Mouse (Mus musculus): ENCODE data around the gene Phf3. TPM values are rescaled to one million over a fixed set of nuclear protein-coding genes. Genes with fewer than 3 reads are reported as not detected.
A peak's percentile ranks its signal among the peaks of the same experiment; 100 is the strongest.

Gene Phf3
- polyA plus RNA-seq (2014; fragmentation: Nextera tagmentation; extraction: Ambion mirVana) = 39.7 and 46.3 TPM in 2 replicates

GRCm38 (mm10) chr1:30873541-30874260, at the start of gene Phf3:
Gene Phf3, minus strand, starts transcription at chr1:30873921.
- under 1% methylated on average over 61 of the region's 85 CpGs for WGBS
- peak within 1 kb of the TSS; percentile 81 for H3K4me3 ChIP-seq (ENCODE audit: low read depth, low read length)
- H3K27me3 ChIP-seq (ENCODE audit: control insufficient read depth, insufficient read depth, low read length) = no peaks in the 10 kb centered on the region
- no peaks in the 10 kb centered on the region for H3K36me3 ChIP-seq (ENCODE audit: control insufficient read depth, insufficient read depth, low read length)
- peak within 1 kb of the TSS; percentile 98 for H3K27ac ChIP-seq (ENCODE audit: low read depth, low read length)
- peak; percentile 93 for DNase-seq (ENCODE audit: low spot score)
- H3K9ac ChIP-seq (ENCODE audit: low read length) = peak within 1 kb of the TSS; percentile 93
- peak within 1 kb of the TSS; percentile 56 for H3K4me2 ChIP-seq (ENCODE audit: low read depth, low read length, severe bottlenecking)
- ATAC-seq (replicated peaks; ENCODE audit: low FRiP score) = peak; percentile 95
- peaks cover 4% of the 10 kb centered on the region; the same call in 1 of the 2 replicates for H3K4me1 ChIP-seq (replicated peaks; ENCODE audit: control insufficient read depth, insufficient read depth, low read length)
- no peaks in the 10 kb centered on the region for H3K9me3 ChIP-seq (ENCODE audit: control insufficient read depth, low read length)

GRCm38 (mm10) chr1:30922237-30922636, 48.5 kb upstream of the Phf3 start:
- H3K9ac ChIP-seq (ENCODE audit: low read length) = no peak overlapping the region
- no peak overlapping the region for H3K4me2 ChIP-seq (ENCODE audit: low read depth, low read length, severe bottlenecking)
- ATAC-seq (replicated peaks; ENCODE audit: low FRiP score) (no peak), DNase-seq (ENCODE audit: low spot score) (no peak)
- no peaks in the 10 kb centered on the region for H3K36me3 ChIP-seq (ENCODE audit: control insufficient read depth, insufficient read depth, low read length)
- 91% methylated on average over 3 of the region's 3 CpGs for WGBS
- no peaks in the 10 kb centered on the region for H3K27me3 ChIP-seq (ENCODE audit: control insufficient read depth, insufficient read depth, low read length)
- H3K4me3 ChIP-seq (ENCODE audit: low read depth, low read length) = no peak overlapping the region
- peaks cover 8% of the 10 kb centered on the region; the same call in 1 of the 2 replicates for H3K9me3 ChIP-seq (ENCODE audit: control insufficient read depth, low read length)
- H3K27ac ChIP-seq (ENCODE audit: low read depth, low read length) = no peak overlapping the region
- H3K4me1 ChIP-seq (replicated peaks; ENCODE audit: control insufficient read depth, insufficient read depth, low read length) = no peaks in the 10 kb centered on the region

DNA sequence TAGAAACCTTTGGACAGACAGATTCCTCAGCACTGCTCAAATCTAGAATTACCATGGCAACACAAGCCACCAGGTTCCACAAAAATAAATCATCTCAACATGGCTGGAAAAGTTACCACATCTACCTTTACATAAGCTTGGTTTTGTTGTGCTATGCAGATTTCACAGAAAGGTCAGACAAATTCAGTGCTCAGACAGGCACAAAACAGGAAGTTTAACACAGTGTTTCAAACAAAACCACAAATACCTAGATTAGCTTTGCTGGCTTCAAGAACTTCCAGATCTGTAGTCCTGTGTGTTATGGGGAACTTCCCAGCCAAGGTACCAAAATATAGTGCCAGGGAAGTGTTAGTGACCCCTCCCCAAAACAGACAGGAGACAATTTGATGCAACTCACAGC, 47.5 kb upstream of the Phf3 start:
- Histone ChIP-seq H3K27ac (ENCODE audit: low read depth, low read length) (no peak overlapping the region), H3K4me2 (ENCODE audit: low read depth, low read length, severe bottlenecking) (no peak overlapping the region), H3K36me3 (ENCODE audit: control insufficient read depth, insufficient read depth, low read length) (no peaks in the 10 kb centered on the region), H3K9ac (ENCODE audit: low read length) (no peak overlapping the region), H3K27me3 (ENCODE audit: control insufficient read depth, insufficient read depth, low read length) (no peaks in the 10 kb centered on the region), H3K4me3 (ENCODE audit: low read depth, low read length) (no peak overlapping the region), H3K9me3 (ENCODE audit: control insufficient read depth, low read length) (peaks cover 8% of the 10 kb centered on the region; the same call in 1 of the 2 replicates), H3K4me1 (replicated peaks; ENCODE audit: control insufficient read depth, insufficient read depth, low read length) (no peaks in the 10 kb centered on the region)
- DNase-seq (ENCODE audit: low spot score) (no peak), ATAC-seq (replicated peaks; ENCODE audit: low FRiP score) (no peak)

GRCm38 (mm10) chr1:30920620-30921177, 47.0 kb upstream of the Phf3 start:
- DNase-seq (ENCODE audit: low spot score) (no peak), ATAC-seq (replicated peaks; ENCODE audit: low FRiP score) (no peak)
- no peaks in the 10 kb centered on the region for H3K27me3 ChIP-seq (ENCODE audit: control insufficient read depth, insufficient read depth, low read length)
- WGBS = 93% methylated on average over 1 of the region's 1 CpGs
- H3K4me3 ChIP-seq (ENCODE audit: low read depth, low read length) = no peak overlapping the region
- H3K4me2 ChIP-seq (ENCODE audit: low read depth, low read length, severe bottlenecking) = no peak overlapping the region
- H3K36me3 ChIP-seq (ENCODE audit: control insufficient read depth, insufficient read depth, low read length) = no peaks in the 10 kb centered on the region
- H3K4me1 ChIP-seq (replicated peaks; ENCODE audit: control insufficient read depth, insufficient read depth, low read length) = no peaks in the 10 kb centered on the region
- H3K9me3 ChIP-seq (ENCODE audit: control insufficient read depth, low read length) = peaks cover 8% of the 10 kb centered on the region; the same call in 1 of the 2 replicates
- H3K27ac ChIP-seq (ENCODE audit: low read depth, low read length) = no peak overlapping the region
- H3K9ac ChIP-seq (ENCODE audit: low read length) = no peak overlapping the region

DNA sequence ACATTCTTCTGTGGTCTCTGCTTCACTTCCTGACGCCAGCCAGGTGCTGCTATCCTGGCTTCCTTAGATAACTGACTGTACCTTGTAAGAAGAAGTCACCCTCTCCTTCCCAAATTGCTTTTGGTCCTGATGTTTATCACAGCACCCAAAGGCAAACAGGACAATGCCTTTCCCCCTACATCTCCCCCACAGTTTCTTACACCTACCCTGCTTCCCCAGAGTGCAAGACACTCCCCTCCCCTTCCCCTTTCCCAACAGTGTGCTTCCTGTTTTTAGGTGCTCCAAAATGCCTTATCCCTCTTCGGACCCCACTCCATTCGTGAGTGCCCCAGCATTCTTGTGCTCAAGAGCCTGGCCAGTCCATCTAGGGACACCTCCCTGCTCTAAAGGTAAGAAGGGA, 36.5 kb upstream of the Phf3 start:
- Histone ChIP-seq H3K4me1 (replicated peaks; ENCODE audit: control insufficient read depth, insufficient read depth, low read length) (no peaks in the 10 kb centered on the region), H3K9me3 (ENCODE audit: control insufficient read depth, low read length) (no peaks in the 10 kb centered on the region), H3K4me3 (ENCODE audit: low read depth, low read length) (no peak overlapping the region), H3K36me3 (ENCODE audit: control insufficient read depth, insufficient read depth, low read length) (no peaks in the 10 kb centered on the region), H3K27ac (ENCODE audit: low read depth, low read length) (no peak overlapping the region), H3K9ac (ENCODE audit: low read length) (no peak overlapping the region), H3K27me3 (ENCODE audit: control insufficient read depth, insufficient read depth, low read length) (no peaks in the 10 kb centered on the region), H3K4me2 (ENCODE audit: low read depth, low read length, severe bottlenecking) (no peak overlapping the region)
- 70% methylated on average over 3 of the region's 3 CpGs for WGBS
- ATAC-seq (replicated peaks; ENCODE audit: low FRiP score) = no peak
- no peak for DNase-seq (ENCODE audit: low spot score)

DNA sequence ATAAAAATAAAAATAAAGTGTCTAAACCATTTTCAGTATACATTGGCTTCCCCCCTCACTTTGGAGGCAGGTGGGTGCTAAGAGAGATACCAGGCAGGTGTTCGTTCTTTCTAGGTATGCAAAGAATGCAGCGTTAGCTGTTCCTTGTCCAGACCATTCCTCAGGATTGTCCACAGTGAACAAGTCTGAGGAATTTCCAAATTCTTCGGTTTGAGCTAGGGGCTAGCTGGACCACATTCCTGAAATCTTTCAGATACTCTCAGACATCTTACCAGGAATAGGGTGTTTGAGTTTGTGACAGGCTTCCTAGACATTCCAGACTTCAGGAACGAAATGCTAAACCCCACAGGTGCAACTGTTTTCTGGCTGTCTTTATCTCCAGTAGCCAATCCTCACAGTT, 35.1 kb upstream of the Phf3 start:
- Histone ChIP-seq H3K27me3 (ENCODE audit: control insufficient read depth, insufficient read depth, low read length) (no peaks in the 10 kb centered on the region), H3K4me1 (replicated peaks; ENCODE audit: control insufficient read depth, insufficient read depth, low read length) (no peaks in the 10 kb centered on the region), H3K9ac (ENCODE audit: low read length) (no peak overlapping the region), H3K36me3 (ENCODE audit: control insufficient read depth, insufficient read depth, low read length) (no peaks in the 10 kb centered on the region), H3K9me3 (ENCODE audit: control insufficient read depth, low read length) (no peaks in the 10 kb centered on the region), H3K4me2 (ENCODE audit: low read depth, low read length, severe bottlenecking) (no peak overlapping the region), H3K4me3 (ENCODE audit: low read depth, low read length) (no peak overlapping the region), H3K27ac (ENCODE audit: low read depth, low read length) (no peak overlapping the region)
- ATAC-seq (replicated peaks; ENCODE audit: low FRiP score) = no peak
- 78% methylated on average over 4 of the region's 4 CpGs for WGBS
- no peak for DNase-seq (ENCODE audit: low spot score)

DNA sequence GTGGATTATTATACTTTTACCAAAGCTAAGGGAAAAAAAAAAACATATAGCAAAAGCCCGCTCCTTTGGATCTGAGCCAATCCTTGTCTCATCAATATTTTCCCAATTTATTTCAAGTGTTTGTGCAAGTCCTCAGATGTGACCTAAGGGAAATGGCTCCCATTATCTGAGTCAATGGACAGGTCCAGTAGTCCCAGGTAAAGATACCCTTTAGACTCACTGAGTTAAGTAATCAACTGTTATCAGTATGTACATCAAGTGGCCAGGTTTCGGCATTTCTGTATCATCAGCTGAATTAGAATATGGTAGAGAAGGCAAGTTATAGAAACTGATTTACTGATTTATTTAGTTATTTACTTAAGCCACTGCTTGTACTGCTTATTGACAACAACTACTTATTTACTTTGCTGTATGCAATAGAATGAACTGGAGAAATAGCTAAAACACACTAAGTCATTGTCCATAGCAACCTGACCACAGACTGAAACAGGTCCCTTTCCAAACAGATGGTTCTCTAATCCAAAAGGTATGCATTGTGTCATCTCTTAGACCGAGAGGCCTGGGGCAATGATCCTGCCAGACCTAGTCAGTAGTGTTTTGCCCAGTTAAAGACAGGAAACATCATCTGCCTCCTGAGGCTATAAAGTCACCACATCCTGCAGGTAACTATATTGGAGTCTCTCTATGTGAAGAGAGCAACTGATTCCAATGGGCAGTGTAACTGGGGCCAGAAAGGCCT, 29.9 kb upstream of the Phf3 start:
- no peaks in the 10 kb centered on the region for H3K4me1 ChIP-seq (replicated peaks; ENCODE audit: control insufficient read depth, insufficient read depth, low read length)
- no peak overlapping the region for H3K27ac ChIP-seq (ENCODE audit: low read depth, low read length)
- ATAC-seq (replicated peaks; ENCODE audit: low FRiP score) = no peak
- H3K36me3 ChIP-seq (ENCODE audit: control insufficient read depth, insufficient read depth, low read length) = no peaks in the 10 kb centered on the region
- no peak overlapping the region for H3K4me3 ChIP-seq (ENCODE audit: low read depth, low read length)
- H3K4me2 ChIP-seq (ENCODE audit: low read depth, low read length, severe bottlenecking) = no peak overlapping the region
- no peak overlapping the region for H3K9ac ChIP-seq (ENCODE audit: low read length)
- no peak for DNase-seq (ENCODE audit: low spot score)
- WGBS = 85% methylated on average over 3 of the region's 3 CpGs
- no peaks in the 10 kb centered on the region for H3K9me3 ChIP-seq (ENCODE audit: control insufficient read depth, low read length)
- H3K27me3 ChIP-seq (ENCODE audit: control insufficient read depth, insufficient read depth, low read length) = no peaks in the 10 kb centered on the region

GRCm38 (mm10) chr1:30898691-30899090, 25.0 kb upstream of the Phf3 start:
- 74% methylated on average over 2 of the region's 2 CpGs for WGBS
- Histone ChIP-seq H3K4me2 (ENCODE audit: low read depth, low read length, severe bottlenecking) (no peak overlapping the region), H3K27ac (ENCODE audit: low read depth, low read length) (no peak overlapping the region), H3K4me1 (replicated peaks; ENCODE audit: control insufficient read depth, insufficient read depth, low read length) (no peaks in the 10 kb centered on the region), H3K9me3 (ENCODE audit: control insufficient read depth, low read length) (no peaks in the 10 kb centered on the region), H3K27me3 (ENCODE audit: control insufficient read depth, insufficient read depth, low read length) (no peaks in the 10 kb centered on the region), H3K4me3 (ENCODE audit: low read depth, low read length) (no peak overlapping the region), H3K9ac (ENCODE audit: low read length) (no peak overlapping the region), H3K36me3 (ENCODE audit: control insufficient read depth, insufficient read depth, low read length) (no peaks in the 10 kb centered on the region)
- no peak for ATAC-seq (replicated peaks; ENCODE audit: low FRiP score)
- DNase-seq (ENCODE audit: low spot score) = no peak
